Mouse (Mus musculus) hindbrain, embryonic 12.5 days (tissue): ENCODE data around the gene Nppa. TPM values are rescaled to one million over a fixed set of nuclear protein-coding genes. Genes with fewer than 3 reads are reported as not detected.

Experiments
- ATAC-seq: fragments of 200-750 bp; cut with Nextera tagmentation; 2 replicates; pipeline ENCODE4 v1.8.0; 2017; ENCODE audit warnings: moderate TSS enrichment; ENCODE audit not compliant: low FRiP score
- H3K27ac ChIP-seq: fragments of 300-500 bp; sonication (generic); 2 replicates; pipeline ENCODE4 v1.5.1; 2016; ENCODE audit warnings: mild to moderate bottlenecking
- H3K27me3 ChIP-seq: fragments of 300-500 bp; sonication (generic); 2 replicates; pipeline ENCODE4 v1.6.1; 2016; ENCODE audit warnings: mild to moderate bottlenecking
- H3K36me3 ChIP-seq: fragments of 300-500 bp; sonication (generic); 2 replicates; pipeline ENCODE4 v1.6.1; 2016; ENCODE audit warnings: mild to moderate bottlenecking
- H3K4me1 ChIP-seq: fragments of 300-500 bp; sonication (generic); 2 replicates; pipeline ENCODE4 v1.6.1; 2016
- H3K4me2 ChIP-seq: fragments of 300-500 bp; sonication (generic); replicated peaks from 2 replicates; pipeline ENCODE4 v1.6.1; 2016; ENCODE audit warnings: mild to moderate bottlenecking
- H3K4me3 ChIP-seq: fragments of 300-500 bp; sonication (generic); 2 replicates; pipeline ENCODE4 v1.5.1; 2016; ENCODE audit warnings: mild to moderate bottlenecking
- H3K9ac ChIP-seq: fragments of 300-500 bp; sonication (generic); 2 replicates; pipeline ENCODE4 v1.6.1; 2016; ENCODE audit warnings: mild to moderate bottlenecking, moderate library complexity
- H3K9me3 ChIP-seq: fragments of 300-500 bp; sonication (generic); replicated peaks from 2 replicates; pipeline ENCODE4 v1.6.1; 2016; ENCODE audit warnings: mild to moderate bottlenecking
- WGBS: fragments of 180-500 bp; shearing (Covaris S2); methylation state at CpG from one replicate; pipeline ENCODE4 v1.1.7; 2016; 5-methylcytosine and 5-hydroxymethylcytosine counted together
- polyA plus RNA-seq: library from polyadenylated mRNA; unstranded; fragments of >200 nt; fragmentation: Nextera tagmentation; extraction: Ambion mirVana; gene quantifications from 2 replicates; pipeline ENCODE4 v1.2.1, GENCODE M21; 2016

The Nppa gene
- polyA plus RNA-seq: 1.6 and 1.9 TPM in 2 replicates

GRCm38 (mm10) chr4:148000202-148000772 is at the start of gene Nppa:
Gene Nppa, plus strand, starts transcription at chr4:148000722.
- Histone ChIP-seq H3K4me2 (no peak within 1 kb of the TSS), H3K27me3 (no peaks in the 10 kb centered on the region), H3K27ac (peak within 1 kb of the TSS; percentile 68), H3K4me1 (peaks cover 15% of the 10 kb centered on the region), H3K9ac (no peak within 1 kb of the TSS), H3K9me3 (no peaks in the 10 kb centered on the region), H3K4me3 (no peak within 1 kb of the TSS), H3K36me3 (peaks cover 21% of the 10 kb centered on the region)
- peak; percentile 55 for ATAC-seq
- WGBS: 40% methylated on average over 12 of the region's 12 CpGs

GRCm38 (mm10) chr4:147953590-147953989 is 46.9 kb upstream of the Nppa start:
- H3K36me3 ChIP-seq: 0 out of 2 replicates have a peak, but pooled peaks cover 3% of the 10 kb centered on the region
- H3K4me3 ChIP-seq: no peak overlapping the region
- no peaks in the 10 kb centered on the region for H3K4me1 ChIP-seq
- no peak overlapping the region for H3K9ac ChIP-seq
- H3K9me3 ChIP-seq: no peaks in the 10 kb centered on the region
- no peak overlapping the region for H3K27ac ChIP-seq
- H3K4me2 ChIP-seq: no peak overlapping the region
- ATAC-seq: no peak
- no peaks in the 10 kb centered on the region for H3K27me3 ChIP-seq
- 13% methylated on average over 4 of the region's 4 CpGs for WGBS

- ATAC-seq: no peak
- Histone ChIP-seq H3K27ac (no peak overlapping the region), H3K4me2 (no peak overlapping the region), H3K27me3 (no peaks in the 10 kb centered on the region), H3K9me3 (no peaks in the 10 kb centered on the region), H3K4me1 (no peaks in the 10 kb centered on the region), H3K9ac (no peak overlapping the region), H3K4me3 (no peak overlapping the region), H3K36me3 (0 out of 2 replicates have a peak, but pooled peaks cover 2% of the 10 kb centered on the region)
- 42% methylated on average over 11 of the region's 11 CpGs for WGBS
Measured at GRCm38 (mm10) chr4:147957141-147957540, 43.4 kb upstream of the Nppa start.

- H3K27ac ChIP-seq: no peak overlapping the region
- no peaks in the 10 kb centered on the region for H3K27me3 ChIP-seq
- no peak overlapping the region for H3K9ac ChIP-seq
- no peaks in the 10 kb centered on the region for H3K9me3 ChIP-seq
- H3K4me2 ChIP-seq: no peak overlapping the region
- 48% methylated on average over 6 of the region's 6 CpGs for WGBS
- peak; percentile 76 for ATAC-seq
- no peak overlapping the region for H3K4me3 ChIP-seq
- no peaks in the 10 kb centered on the region for H3K36me3 ChIP-seq
- no peaks in the 10 kb centered on the region for H3K4me1 ChIP-seq
Measured at GRCm38 (mm10) chr4:147959881-147960831, 40.4 kb upstream of the Nppa start.

- ATAC-seq: no peak
- Histone ChIP-seq H3K36me3 (no peaks in the 10 kb centered on the region), H3K4me1 (no peaks in the 10 kb centered on the region), H3K4me2 (no peak overlapping the region), H3K9me3 (no peaks in the 10 kb centered on the region), H3K27me3 (no peaks in the 10 kb centered on the region), H3K9ac (no peak overlapping the region), H3K27ac (no peak overlapping the region), H3K4me3 (no peak overlapping the region)
- WGBS: 61% methylated on average over 6 of the region's 6 CpGs
Measured at GRCm38 (mm10) chr4:147962781-147963180, 37.7 kb upstream of the Nppa start.

- no peaks in the 10 kb centered on the region for H3K9me3 ChIP-seq
- H3K27me3 ChIP-seq: no peaks in the 10 kb centered on the region
- no peak overlapping the region for H3K4me2 ChIP-seq
- no peak overlapping the region for H3K4me3 ChIP-seq
- H3K9ac ChIP-seq: no peak overlapping the region
- no peak for ATAC-seq
- WGBS: 92% methylated on average over 15 of the region's 15 CpGs
- no peaks in the 10 kb centered on the region for H3K4me1 ChIP-seq
- H3K27ac ChIP-seq: no peak overlapping the region
- H3K36me3 ChIP-seq: no peaks in the 10 kb centered on the region
Measured at GRCm38 (mm10) chr4:147963623-147964022, 36.9 kb upstream of the Nppa start.

GRCm38 (mm10) chr4:147965712-147966111 is 34.8 kb upstream of the Nppa start:
- H3K9ac ChIP-seq: no peak overlapping the region
- H3K27ac ChIP-seq: no peak overlapping the region
- no peaks in the 10 kb centered on the region for H3K36me3 ChIP-seq
- no peaks in the 10 kb centered on the region for H3K9me3 ChIP-seq
- H3K27me3 ChIP-seq: 0 out of 2 replicates have a peak, but pooled peaks cover 3% of the 10 kb centered on the region
- H3K4me1 ChIP-seq: no peaks in the 10 kb centered on the region
- H3K4me2 ChIP-seq: no peak overlapping the region
- ATAC-seq: no peak
- no peak overlapping the region for H3K4me3 ChIP-seq
- WGBS: 82% methylated on average over 7 of the region's 7 CpGs

- no peaks in the 10 kb centered on the region for H3K9me3 ChIP-seq
- no peaks in the 10 kb centered on the region for H3K4me1 ChIP-seq
- H3K4me2 ChIP-seq: no peak overlapping the region
- no peaks in the 10 kb centered on the region for H3K36me3 ChIP-seq
- no peak for ATAC-seq
- no peak overlapping the region for H3K27ac ChIP-seq
- WGBS: 77% methylated on average over 2 of the region's 2 CpGs
- H3K4me3 ChIP-seq: no peak overlapping the region
- H3K27me3 ChIP-seq: 0 out of 2 replicates have a peak, but pooled peaks cover 3% of the 10 kb centered on the region
- H3K9ac ChIP-seq: no peak overlapping the region
Measured at GRCm38 (mm10) chr4:147968816-147969215, 31.7 kb upstream of the Nppa start.

- Histone ChIP-seq H3K27ac (no peak overlapping the region), H3K4me2 (no peak overlapping the region), H3K9me3 (no peaks in the 10 kb centered on the region), H3K27me3 (0 out of 2 replicates have a peak, but pooled peaks cover 3% of the 10 kb centered on the region), H3K36me3 (no peaks in the 10 kb centered on the region), H3K4me1 (no peaks in the 10 kb centered on the region), H3K4me3 (no peak overlapping the region), H3K9ac (no peak overlapping the region)
- no peak for ATAC-seq
- WGBS: 54% methylated on average over 9 of the region's 9 CpGs
Measured at GRCm38 (mm10) chr4:147969337-147969736, 31.2 kb upstream of the Nppa start.

- no peaks in the 10 kb centered on the region; the same call in 1 of the 2 replicates for H3K9me3 ChIP-seq
- no peaks in the 10 kb centered on the region for H3K4me1 ChIP-seq
- WGBS: 76% methylated on average over 3 of the region's 3 CpGs
- no peak for ATAC-seq
- no peak overlapping the region for H3K4me2 ChIP-seq
- H3K27ac ChIP-seq: no peak overlapping the region
- H3K9ac ChIP-seq: no peak overlapping the region
- no peaks in the 10 kb centered on the region for H3K27me3 ChIP-seq
- no peaks in the 10 kb centered on the region for H3K36me3 ChIP-seq
- no peak overlapping the region for H3K4me3 ChIP-seq
Measured at GRCm38 (mm10) chr4:147976237-147976636, 24.3 kb upstream of the Nppa start.

GRCm38 (mm10) chr4:147977726-147978125 is 22.8 kb upstream of the Nppa start:
- no peaks in the 10 kb centered on the region for H3K27me3 ChIP-seq
- no peak overlapping the region for H3K4me2 ChIP-seq
- 82% methylated on average over 4 of the region's 4 CpGs for WGBS
- no peaks in the 10 kb centered on the region for H3K36me3 ChIP-seq
- no peak for ATAC-seq
- no peaks in the 10 kb centered on the region for H3K4me1 ChIP-seq
- H3K9me3 ChIP-seq: no peaks in the 10 kb centered on the region; the same call in 1 of the 2 replicates
- no peak overlapping the region for H3K27ac ChIP-seq
- no peak overlapping the region for H3K4me3 ChIP-seq
- no peak overlapping the region for H3K9ac ChIP-seq

- Histone ChIP-seq H3K27ac (no peak overlapping the region), H3K27me3 (no peaks in the 10 kb centered on the region), H3K4me3 (no peak overlapping the region), H3K9me3 (no peaks in the 10 kb centered on the region; the same call in 1 of the 2 replicates), H3K9ac (no peak overlapping the region), H3K36me3 (no peaks in the 10 kb centered on the region), H3K4me2 (no peak overlapping the region), H3K4me1 (no peaks in the 10 kb centered on the region)
- 93% methylated on average over 6 of the region's 6 CpGs for WGBS
- ATAC-seq: no peak
Measured at GRCm38 (mm10) chr4:147978391-147978790, 22.1 kb upstream of the Nppa start.
